Mouse (Mus musculus): Measurements from ENCODE around the gene Brdt. TPM values are rescaled to one million over a fixed set of nuclear protein-coding genes. Genes with fewer than 3 reads are reported as not detected.

Brdt gene
- total RNA-seq, 2 experiments from 2014 or later, result 2.3 to 2.4 TPM

GRCm38 (mm10) chr5:107411326-107411725 is 80.4 kb downstream of the Brdt start:
- no peak for DNase-seq

- no peak for DNase-seq
These were observed 81.3 kb downstream of the Brdt start for GRCm38 (mm10) chr5:107412285-107412684.

GRCm38 (mm10) chr5:107415098-107415497 is 84.1 kb downstream of the Brdt start:
- no peak for DNase-seq

GRCm38 (mm10) chr5:107421676-107422075 is 90.7 kb downstream of the Brdt start:
- no peak for DNase-seq

DNA sequence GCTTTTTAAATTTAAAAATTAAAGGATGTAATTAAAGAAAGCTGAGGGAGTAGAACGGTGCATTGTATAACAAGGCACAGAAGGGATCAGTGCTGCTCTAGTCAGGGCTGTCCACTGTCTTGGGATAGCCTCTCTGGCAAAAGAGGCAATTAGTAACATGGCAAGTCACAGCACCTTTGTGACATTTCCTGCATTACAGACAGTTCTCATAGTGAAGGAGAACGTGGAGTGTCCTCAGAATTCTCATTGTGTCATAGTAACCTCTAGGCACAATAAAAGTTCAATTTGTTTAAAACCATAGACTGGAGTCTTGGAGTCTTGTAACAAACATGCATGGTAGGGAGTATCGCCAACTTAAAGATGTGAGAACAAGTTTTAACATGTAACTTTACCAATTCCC is 100.3 kb downstream of the Brdt start, which contains the start of gene Lpcat2b:
Gene Lpcat2b, plus strand, starts transcription at position 301 of the 400 bp plus-strand sequence.
- DNase-seq, result no peak

DNA sequence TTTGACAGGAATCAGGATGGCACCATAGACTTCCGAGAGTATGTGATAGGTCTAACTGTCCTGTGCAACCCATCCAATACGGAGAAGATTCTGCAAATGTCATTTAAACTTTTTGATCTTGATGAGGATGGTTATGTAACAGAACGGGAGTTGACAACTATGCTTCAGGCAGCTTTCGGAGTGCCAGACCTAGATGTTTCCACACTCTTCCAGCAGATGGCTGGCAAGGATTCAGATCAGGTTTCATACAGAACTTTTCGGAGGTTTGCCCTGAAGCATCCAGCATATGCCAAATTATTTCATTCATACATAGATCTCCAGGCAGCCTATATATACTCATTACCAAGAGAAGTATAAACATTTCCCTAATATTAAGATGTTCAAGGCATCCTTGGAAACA is 103.0 kb downstream of the Brdt start:
- DNase-seq, result no peak

- DNase-seq, result no peak
These were observed 105.2 kb downstream of the Brdt start for GRCm38 (mm10) chr5:107436185-107436584.

Other genes with a start within 250 kb of the Brdt start
- 100 to 1,000 TPM; 233 to 271 TPM for gene Tgfbr3, start 41.5 kb upstream of the Brdt start, total RNA-seq (2021)
- 1 to 10 TPM in 1 of 2 experiments, under 1 TPM in 1; 0.63 to 2.2 TPM for gene Ephx4, start 71.6 kb downstream of the Brdt start, total RNA-seq (2021)
- not detected for gene Lpcat2b, start 100.4 kb downstream of the Brdt start, total RNA-seq (2021)
- gene Btbd8, start 106.8 kb downstream of the Brdt start, total RNA-seq (2021), result 1 to 10 TPM; 5.3 to 7.0 TPM
- not detected for gene Gm42669, start 176.5 kb downstream of the Brdt start, total RNA-seq (2021)
- gene 1700028K03Rik, start 203.6 kb downstream of the Brdt start, total RNA-seq (2021), result under 1 TPM in 1 of 2 experiments, not detected in 1; 0.07 TPM